Mouse (Mus musculus) spleen, adult 18-20 months (tissue): ENCODE data around the gene Ctsg.
"Not testable (repeated sequence)": the region's sequence is repeated elsewhere in the genome, so short reads cannot be mapped to it uniquely, and the experiment has no call there.

ENCODE experiments used
- DNase-seq, 2 experiments: peaks; one replicate each; pipeline ENCODE4 v3.0.0; 2022; ENCODE audit warnings: mixed read lengths in 2 of 2

Gene Ctsg

GRCm38 (mm10) chr14:56102386-56102785, at the start of gene Ctsg:
Ctsg (minus strand) TSS chr14:56102574.
- DNase-seq: no peak

GRCm38 (mm10) chr14:56133675-56134074, 31.3 kb upstream of the Ctsg start:
- DNase-seq: not testable (repeated sequence)

DNA sequence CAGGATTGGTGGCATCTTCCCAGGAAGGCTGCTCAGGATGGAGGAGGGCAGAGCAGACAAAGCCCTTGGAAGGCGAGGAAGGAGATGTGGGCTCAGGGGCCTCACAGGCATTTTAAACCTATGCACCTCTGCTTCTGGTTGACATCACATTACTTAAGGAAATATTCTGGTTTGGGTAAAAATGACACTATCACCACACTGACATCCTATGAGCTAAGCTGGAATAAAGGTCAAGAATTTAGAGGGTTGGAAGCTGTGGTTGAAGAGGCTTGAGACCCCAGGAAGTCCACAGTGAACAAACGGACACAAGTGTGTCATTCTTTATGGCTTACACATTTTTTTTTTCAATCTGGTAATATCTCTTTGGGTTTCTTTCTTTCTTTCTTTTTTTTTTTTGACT, 30.1 kb upstream of the Ctsg start, which contains the start of gene Gzmd:
Gene Gzmd, minus strand, starts transcription at position 101 of the 400 bp plus-strand sequence.
- not testable (repeated sequence) for DNase-seq

GRCm38 (mm10) chr14:56128341-56128740, 26.0 kb upstream of the Ctsg start:
- no peak for DNase-seq

GRCm38 (mm10) chr14:56123516-56123915, 21.1 kb upstream of the Ctsg start:
- DNase-seq: no peak

DNA sequence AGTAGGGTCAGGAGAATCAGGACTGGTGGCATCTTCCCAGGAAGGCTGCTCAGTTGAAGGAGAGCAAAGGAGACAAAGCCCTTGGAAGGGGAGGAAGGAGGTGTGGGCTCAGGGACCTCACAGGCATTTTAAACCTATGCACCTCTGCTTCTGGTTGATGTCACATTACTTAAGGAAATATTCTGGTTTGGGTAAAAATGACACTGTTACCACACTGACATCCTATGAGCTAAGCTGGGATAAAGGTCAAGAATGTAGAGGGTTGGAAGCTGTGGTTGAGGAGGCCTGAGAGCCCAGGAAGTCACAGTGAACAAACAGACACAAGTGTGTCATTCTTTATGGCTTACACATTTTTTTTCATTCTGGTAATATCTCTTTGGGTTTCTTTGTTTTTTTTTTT, 18.2 kb upstream of the Ctsg start, which contains the start of gene Gzme:
Gene Gzme, minus strand, starts transcription at position 101 of the 400 bp plus-strand sequence.
- no peak for DNase-seq

- DNase-seq: not testable (repeated sequence)
These were observed 13.3 kb upstream of the Ctsg start for GRCm38 (mm10) chr14:56115531-56116310.

DNA sequence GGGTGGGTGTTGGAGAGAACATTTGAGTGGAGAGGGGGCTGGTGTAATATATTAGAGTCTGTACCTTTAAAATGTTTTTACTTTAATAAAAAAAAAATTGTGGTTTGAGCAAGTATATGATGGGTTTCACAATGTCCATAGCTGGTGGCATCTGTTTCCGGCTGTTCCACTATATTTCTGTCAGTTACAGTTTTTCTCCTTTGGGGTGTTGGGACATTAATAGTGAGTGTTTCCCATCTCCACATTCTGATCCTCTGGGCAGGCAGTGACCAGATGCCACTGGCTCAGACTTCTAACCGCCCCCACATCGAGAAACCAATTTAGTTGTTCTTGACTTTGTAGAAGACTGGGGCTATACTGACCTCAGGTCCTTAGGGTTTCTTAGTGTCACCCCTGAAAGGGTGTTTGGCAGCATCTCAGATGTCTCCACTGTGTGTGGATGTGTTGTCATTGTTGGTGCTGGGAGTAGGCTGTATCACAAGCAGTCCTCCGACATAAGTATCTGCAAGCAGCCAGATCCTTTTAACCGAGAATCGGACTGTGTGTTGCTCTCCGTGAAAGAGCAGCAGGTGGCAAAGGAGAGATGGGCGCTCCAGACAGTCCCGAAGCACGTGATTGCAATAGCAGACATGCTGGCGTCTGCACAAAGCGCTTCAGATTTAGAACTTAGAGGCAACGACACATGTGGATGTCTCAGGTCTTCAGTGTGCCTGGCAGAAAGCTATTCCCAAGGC, 3.2 kb upstream of the Ctsg start:
- no peak for DNase-seq

GRCm38 (mm10) chr14:56105016-56105415, 2.6 kb upstream of the Ctsg start:
- DNase-seq: no peak

DNA sequence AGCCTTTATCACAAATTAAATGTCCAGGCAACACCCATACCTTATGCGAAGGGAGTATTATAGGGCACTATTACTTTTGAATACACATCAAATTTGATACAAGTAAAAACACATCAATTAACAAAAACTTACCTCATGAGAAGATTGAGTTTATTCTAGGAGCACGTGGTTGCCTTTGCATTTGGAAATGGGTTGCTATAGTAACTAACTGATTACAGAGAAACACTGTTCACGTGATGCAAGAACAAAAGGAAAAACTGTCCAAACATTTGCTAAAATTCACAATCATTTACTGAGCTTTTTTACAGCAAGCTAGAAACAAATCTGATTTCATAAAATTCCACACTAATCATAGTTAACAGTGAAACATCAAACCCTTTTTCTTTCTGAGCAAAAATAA, 1.1 kb upstream of the Ctsg start:
- no peak for DNase-seq

- DNase-seq: no peak
These were observed 3.4 kb downstream of the Ctsg start for GRCm38 (mm10) chr14:56098940-56099339.

GRCm38 (mm10) chr14:56097597-56097996, 4.8 kb downstream of the Ctsg start:
- no peak for DNase-seq

GRCm38 (mm10) chr14:56093353-56093752, 9.0 kb downstream of the Ctsg start:
- no peak for DNase-seq

DNA sequence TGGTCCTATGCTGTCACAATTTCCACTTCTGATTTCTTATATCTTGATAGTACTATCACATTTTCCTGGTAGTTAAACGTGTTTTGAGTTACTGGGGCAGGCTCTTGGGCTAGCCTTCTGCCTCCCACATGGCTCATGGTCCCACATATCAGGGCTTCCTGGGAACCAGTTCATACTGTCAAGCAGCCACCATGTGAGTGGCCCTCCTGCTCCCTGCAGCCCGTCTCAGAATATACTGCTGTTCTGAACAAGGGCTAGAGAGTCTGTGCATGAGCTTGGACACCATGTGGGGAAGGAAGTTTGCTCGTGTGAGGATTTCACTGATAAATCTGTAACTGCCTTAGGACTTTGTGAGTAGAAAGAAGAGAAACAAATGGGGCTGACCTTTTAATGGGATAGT, 15.7 kb downstream of the Ctsg start:
- no peak for DNase-seq

GRCm38 (mm10) chr14:56085167-56085566, 17.2 kb downstream of the Ctsg start, which contains the start of gene Mcpt8:
Mcpt8 (minus strand) TSS chr14:56085273.
- no peak for DNase-seq

- DNase-seq: no peak
These were observed 20.4 kb downstream of the Ctsg start for GRCm38 (mm10) chr14:56082016-56082415.

GRCm38 (mm10) chr14:56062213-56062612, 40.2 kb downstream of the Ctsg start, which contains the start of gene Mcpt4:
Mcpt4 (minus strand) TSS chr14:56062313.
- DNase-seq: not testable (repeated sequence)

GRCm38 (mm10) chr14:56057722-56058121, 44.7 kb downstream of the Ctsg start:
- no peak for DNase-seq

DNA sequence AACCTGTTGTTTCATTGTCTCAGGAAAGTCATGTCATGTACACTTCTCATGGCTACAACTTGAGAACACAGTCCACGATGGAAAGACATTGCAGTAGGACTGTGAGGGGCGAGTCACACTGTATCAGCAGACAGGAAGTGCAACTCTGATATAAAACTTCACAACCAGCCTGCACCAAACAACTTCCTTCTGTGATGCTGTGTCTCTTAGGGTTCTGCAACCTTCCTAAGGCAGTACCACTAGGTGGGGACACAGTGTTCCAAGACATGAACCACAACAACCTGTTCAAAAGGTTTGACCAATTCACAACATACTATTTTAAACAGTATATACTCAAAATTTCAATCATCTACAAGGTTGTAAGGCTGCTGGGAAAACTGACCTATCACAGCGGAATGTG, 47.0 kb downstream of the Ctsg start:
- DNase-seq: no peak
